In genomic region chr11:101316501-101316917, GRCm38 (mm10) we compare ENCODE assay signal across 8 mouse cellular contexts. TPM values are rescaled to one million over a fixed set of nuclear protein-coding genes. Genes with fewer than 3 reads are reported as not detected.
A peak's percentile ranks its signal among the peaks of the same experiment; 100 is the strongest.
DNase-seq lines count a peak whose midpoint lies in the region; ATAC-seq and TF ChIP-seq lines count a peak whose summit lies in the region.

No protein-coding gene starts in this region.

- intact Hi-C loops in gastrocnemius, adult 2 months (cut with DNase I) = loop anchor here (10.0 kb wide), 1 partner anchor 238 kb away; the partner anchor contains the start of genes Brca1 and Nbr1
- intact Hi-C loops in gastrocnemius, postnatal 36 days (cut with DNase I) = no loop called here

- H3K9me3 ChIP-seq in E14TG2a.4 (ENCODE audit: low read length) = no peaks in the 10 kb centered on the region
- no peaks in the 10 kb centered on the region for H3K9me3 ChIP-seq in embryonic facial prominence, embryonic 13.5 days

- H3K9ac ChIP-seq in embryonic facial prominence, embryonic 13.5 days = peak overlapping the region; percentile 92

- no peaks in the 10 kb centered on the region for H3K27me3 ChIP-seq in E14TG2a.4 (ENCODE audit: insufficient read depth, low read length)
- no peaks in the 10 kb centered on the region for H3K27me3 ChIP-seq in embryonic facial prominence, embryonic 13.5 days

- TF ChIP-seq CTCF in gastrocnemius, adult 2 months (IDR thresholded peaks at IDR 0.05) = no peak
- TF ChIP-seq CTCF in E14TG2a.4 (conservative IDR thresholded peaks at IDR 0.05; ENCODE audit: low read length) = no peak

- no peak; the same call in 1 of the 2 replicates for ATAC-seq in embryonic facial prominence, embryonic 13.5 days (ENCODE audit: insufficient number of reproducible peaks, insufficient read depth, low FRiP score, low TSS enrichment, low read depth)

- peak overlapping the region; percentile 95 for H3K27ac ChIP-seq in gastrocnemius, adult 2 months
- peak overlapping the region; percentile 73 for H3K27ac ChIP-seq in embryonic facial prominence, embryonic 13.5 days

- H3K36me3 ChIP-seq in E14TG2a.4 (ENCODE audit: insufficient read depth, low read length) = peaks cover 41% of the 10 kb centered on the region
- H3K36me3 ChIP-seq in embryonic facial prominence, embryonic 13.5 days = peaks cover 37% of the 10 kb centered on the region

- peak overlapping the region; percentile 91 for H3K4me3 ChIP-seq in gastrocnemius, adult 2 months
- H3K4me3 ChIP-seq in E14TG2a.4 (replicated peaks; ENCODE audit: low read length) = peak overlapping the region; percentile 98
- H3K4me3 ChIP-seq in embryonic facial prominence, embryonic 13.5 days = peak overlapping the region; percentile 83

- under 1% methylated on average over 17 of the region's 17 CpGs for WGBS in embryonic facial prominence, embryonic 13.5 days

- peaks cover 46% of the 10 kb centered on the region for H3K4me1 ChIP-seq in E14TG2a.4 (replicated peaks; ENCODE audit: low read depth, low read length)
- peaks cover 14% of the 10 kb centered on the region for H3K4me1 ChIP-seq in embryonic facial prominence, embryonic 13.5 days

- DNase-seq in gastrocnemius, adult 2 months = no peak
- no peak for DNase-seq in gastrocnemius, postnatal 36 days
- peak; percentile 75 for DNase-seq in induced T-regulatory cell, adult 2 months (ENCODE audit: low read depth)
- DNase-seq in lung, postnatal 10 days = peak; percentile 33
- peak; percentile 70 to 83 for DNase-seq in spleen, postnatal 4 days (ENCODE audit: low spot score in 2 of 2)
- DNase-seq in gastrocnemius, postnatal 10 days = no peak

- peak overlapping the region; percentile 98 for H3K4me2 ChIP-seq in embryonic facial prominence, embryonic 13.5 days

RNA-seq across cellular contexts. Expression of gene Psme3, which starts 0.5 kb away (rescaled TPM):
- total RNA-seq in gastrocnemius, adult 2 months (2021) = 10 to 100 TPM; 70.0 to 71.6 TPM
- total RNA-seq in gastrocnemius, postnatal 36 days (2021) = 10 to 100 TPM; 54.1 to 57.8 TPM
- polyA plus RNA-seq in embryonic facial prominence, embryonic 13.5 days (2015; fragmentation: Nextera tagmentation; extraction: Ambion mirVana) = 138 and 148 TPM in 2 replicates
- total RNA-seq in gastrocnemius, postnatal 10 days (2021) = 10 to 100 TPM; 72.4 TPM

RNA-seq across cellular contexts. Expression of gene Aoc2, which starts 8.4 kb away (rescaled TPM):
- 1 to 10 TPM in 1 of 2 experiments, under 1 TPM in 1; 0.64 to 1.4 TPM for total RNA-seq in gastrocnemius, adult 2 months (2021)
- total RNA-seq in gastrocnemius, postnatal 36 days (2021) = 1 to 10 TPM in 1 of 2 experiments, under 1 TPM in 1; 0.92 to 1.2 TPM
- 1.3 and 1.7 TPM in 2 replicates for polyA plus RNA-seq in embryonic facial prominence, embryonic 13.5 days (2015; fragmentation: Nextera tagmentation; extraction: Ambion mirVana)
- 1 to 10 TPM; 1.7 to 2.3 TPM for total RNA-seq in gastrocnemius, postnatal 10 days (2021)

RNA-seq across cellular contexts. Expression of gene Aoc3, which starts 13.9 kb away (rescaled TPM):
- 1 to 10 TPM; 4.0 to 6.1 TPM for total RNA-seq in gastrocnemius, adult 2 months (2021)
- total RNA-seq in gastrocnemius, postnatal 36 days (2021) = 1 to 10 TPM; 4.7 to 7.1 TPM
- 0.10 and 0.15 TPM in 2 replicates for polyA plus RNA-seq in embryonic facial prominence, embryonic 13.5 days (2015; fragmentation: Nextera tagmentation; extraction: Ambion mirVana)
- total RNA-seq in gastrocnemius, postnatal 10 days (2021) = 10 to 100 TPM; 25.2 to 31.0 TPM

RNA-seq across cellular contexts. Expression of gene Becn1, which starts 14.4 kb away (rescaled TPM):
- 10 to 100 TPM; 79.6 to 85.8 TPM for total RNA-seq in gastrocnemius, adult 2 months (2021)
- total RNA-seq in gastrocnemius, postnatal 36 days (2021) = 10 to 100 TPM; 73.9 to 78.0 TPM
- polyA plus RNA-seq in embryonic facial prominence, embryonic 13.5 days (2015; fragmentation: Nextera tagmentation; extraction: Ambion mirVana) = 129 and 130 TPM in 2 replicates
- 10 to 100 TPM; 74.5 to 76.9 TPM for total RNA-seq in gastrocnemius, postnatal 10 days (2021)

RNA-seq across cellular contexts. Expression of gene Coa3, which starts 37.6 kb away (rescaled TPM):
- total RNA-seq in gastrocnemius, adult 2 months (2021) = 10 to 100 TPM; 63.0 to 87.7 TPM
- total RNA-seq in gastrocnemius, postnatal 36 days (2021) = 10 to 100 TPM; 64.3 to 71.4 TPM
- polyA plus RNA-seq in embryonic facial prominence, embryonic 13.5 days (2015; fragmentation: Nextera tagmentation; extraction: Ambion mirVana) = 193 and 196 TPM in 2 replicates
- 10 to 100 TPM; 66.3 to 74.5 TPM for total RNA-seq in gastrocnemius, postnatal 10 days (2021)

Comparison
In these comparisons a context has a peak if more than half of its experiments do, and no peak if none do; other contexts are left out.
1. DNase-seq: peak in induced T-regulatory cell, adult 2 months (single experiment), lung, postnatal 10 days (single experiment) and spleen, postnatal 4 days (2 of 2); none in gastrocnemius, adult 2 months (single experiment), gastrocnemius, postnatal 36 days (0 of 2) and gastrocnemius, postnatal 10 days (single experiment).
2. Peak in every context shown above with its lines, with median percentiles within 50 percentile points of each other: H3K4me3 ChIP-seq.